Mouse (Mus musculus): Measurements from ENCODE around the gene Matn1.

Gene Matn1

DNA sequence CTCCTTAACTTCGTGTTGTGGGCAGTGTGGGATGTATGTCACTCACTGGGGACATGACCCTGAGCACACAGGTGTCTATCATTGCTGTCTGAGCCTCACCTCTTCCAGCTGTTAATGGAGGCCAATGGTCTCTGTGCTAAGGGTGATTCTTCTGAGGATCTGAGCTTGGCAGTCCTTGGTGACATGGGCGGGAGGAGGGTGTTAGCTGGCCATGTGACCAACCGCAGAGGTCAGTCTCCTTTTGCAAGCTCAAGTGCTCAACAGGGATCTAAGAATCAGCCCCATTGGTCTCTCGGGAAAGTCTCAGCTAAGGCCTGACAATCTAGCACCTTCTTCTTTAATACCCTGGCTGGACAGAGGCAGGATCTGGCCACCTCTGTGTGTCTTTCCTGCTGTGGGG is 26.6 kb upstream of the Matn1 start:
- DNase-seq (ENCODE audit: low spot score) = no peak

DNA sequence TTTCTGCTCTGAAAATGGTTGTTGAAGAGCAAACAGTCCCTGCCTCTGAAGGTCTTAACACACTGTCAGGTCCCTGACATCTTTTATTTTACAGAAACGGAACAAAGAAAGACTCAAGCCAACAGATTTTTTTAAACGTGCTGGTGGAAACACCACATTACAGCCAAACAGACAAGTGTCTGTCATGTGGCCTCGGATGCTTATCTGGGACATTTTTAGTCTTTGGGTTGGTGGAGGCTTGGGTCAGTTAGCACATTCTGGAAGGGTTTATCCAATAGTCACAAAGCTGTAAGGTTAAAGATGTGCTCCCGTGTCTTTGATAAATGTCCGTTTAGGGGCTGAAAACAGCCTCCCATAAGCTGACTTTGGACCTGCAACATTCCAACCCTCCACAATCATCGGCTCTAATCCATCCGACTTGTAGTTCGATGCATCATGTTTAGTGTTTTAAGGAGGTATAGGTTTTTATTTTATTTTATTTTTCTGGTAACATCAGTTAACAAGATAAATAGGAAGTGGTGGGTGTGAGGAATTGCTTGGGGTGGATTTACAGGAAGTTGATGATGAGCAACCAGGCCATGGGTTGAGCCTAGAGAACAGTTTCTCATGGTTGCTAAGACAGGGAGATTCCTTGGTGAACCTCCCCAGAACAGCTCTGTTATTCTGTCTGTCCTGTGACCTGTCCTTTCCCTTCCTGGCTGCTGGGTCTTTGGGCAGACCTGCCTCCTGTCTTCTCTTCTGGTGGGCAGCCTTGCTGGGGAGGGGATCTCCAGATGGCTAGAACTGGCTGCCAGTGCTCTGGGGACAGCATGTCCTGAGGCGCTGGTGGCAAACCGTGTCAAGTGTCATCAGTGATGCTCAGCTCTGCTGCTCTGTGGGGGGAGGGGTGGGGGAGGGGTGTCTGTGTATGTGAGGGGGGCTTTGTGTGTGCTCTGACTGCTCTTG is 25.1 kb upstream of the Matn1 start:
- DNase-seq (ENCODE audit: low spot score) = no peak

DNA sequence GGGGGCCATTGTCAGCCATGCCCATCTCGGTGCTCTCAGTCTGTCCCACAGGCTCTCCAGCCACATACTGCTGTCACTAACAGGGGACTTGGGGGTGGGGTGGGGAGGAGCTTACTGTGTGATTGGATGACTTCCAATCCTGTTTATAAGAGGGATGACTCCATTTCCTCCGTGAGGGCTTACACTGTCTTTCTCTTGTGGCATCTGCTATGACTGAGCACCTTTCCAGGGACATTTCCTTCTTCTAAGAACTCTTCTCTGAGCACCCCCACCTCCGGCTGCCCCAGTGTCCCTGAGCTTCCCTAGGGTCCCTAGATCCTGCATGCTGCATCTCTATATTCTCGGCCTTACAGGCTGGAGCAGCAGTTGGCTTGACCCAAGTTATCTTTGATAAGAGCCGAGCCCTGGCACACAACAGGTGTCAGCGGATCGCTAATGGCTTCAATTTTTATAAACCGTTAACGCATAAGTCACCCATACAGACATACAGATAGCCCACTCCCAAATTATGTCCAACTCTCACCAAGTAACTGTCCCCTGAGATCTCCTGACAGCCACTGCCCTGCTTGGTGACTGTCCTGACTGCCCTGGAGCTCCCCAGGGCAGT is 24.3 kb upstream of the Matn1 start:
- no peak for DNase-seq (ENCODE audit: low spot score)

DNA sequence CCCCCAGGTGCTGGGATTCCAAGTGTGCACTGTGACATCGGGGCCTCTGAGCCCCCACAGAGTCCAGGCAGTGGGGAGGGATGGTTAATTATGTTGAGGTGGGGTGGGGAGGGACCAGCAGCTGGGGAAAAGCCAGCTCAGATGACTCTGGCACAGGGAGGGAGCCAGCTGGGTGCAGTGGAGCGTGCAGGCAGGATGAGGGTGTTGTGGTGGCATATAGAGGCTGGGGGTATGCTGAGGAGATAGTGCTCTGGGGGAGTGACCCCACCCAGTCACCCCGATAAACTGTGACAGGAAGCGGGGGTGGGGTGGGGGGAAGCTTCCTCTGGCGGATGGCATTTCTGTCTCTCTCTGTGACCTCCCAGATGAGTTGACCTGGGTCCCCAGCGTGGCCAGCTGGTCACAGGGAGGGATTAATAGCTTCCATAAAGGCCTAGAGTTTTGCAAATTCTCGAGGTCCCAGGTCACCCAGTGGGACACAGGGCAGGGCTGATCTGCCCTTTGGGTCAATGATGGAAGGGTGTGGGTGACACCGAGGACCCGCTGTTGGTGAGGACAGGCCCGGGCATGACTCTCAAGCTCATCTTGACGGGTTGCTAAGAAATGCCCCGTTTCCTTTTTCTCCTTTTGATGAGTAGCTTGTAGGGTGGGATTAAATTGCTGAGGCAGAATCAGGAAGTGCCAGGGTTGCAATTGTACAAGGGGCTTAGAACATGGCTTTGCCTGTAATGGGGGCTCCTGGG is 23.1 kb upstream of the Matn1 start:
- no peak for DNase-seq (ENCODE audit: low spot score)

DNA sequence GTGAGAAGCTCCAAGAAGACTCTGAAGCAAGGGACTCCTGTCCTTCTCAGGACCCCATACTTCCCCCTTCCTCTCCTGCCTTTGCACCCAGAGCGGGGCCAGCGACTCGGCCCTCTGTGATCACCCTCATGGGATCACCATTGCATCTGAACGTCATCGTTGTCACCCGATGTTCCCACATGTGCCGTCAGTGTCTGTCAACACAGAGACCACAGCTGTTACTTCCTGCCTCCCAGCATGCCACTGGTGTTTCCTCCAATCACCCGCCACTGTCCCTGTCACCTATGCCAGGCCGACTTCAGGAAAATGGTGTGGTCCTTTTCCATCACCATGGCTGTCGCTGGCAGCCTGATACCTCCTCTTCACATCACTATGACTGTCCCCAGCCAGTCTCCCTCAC is 22.2 kb upstream of the Matn1 start:
- no peak for DNase-seq (ENCODE audit: low spot score)

DNA sequence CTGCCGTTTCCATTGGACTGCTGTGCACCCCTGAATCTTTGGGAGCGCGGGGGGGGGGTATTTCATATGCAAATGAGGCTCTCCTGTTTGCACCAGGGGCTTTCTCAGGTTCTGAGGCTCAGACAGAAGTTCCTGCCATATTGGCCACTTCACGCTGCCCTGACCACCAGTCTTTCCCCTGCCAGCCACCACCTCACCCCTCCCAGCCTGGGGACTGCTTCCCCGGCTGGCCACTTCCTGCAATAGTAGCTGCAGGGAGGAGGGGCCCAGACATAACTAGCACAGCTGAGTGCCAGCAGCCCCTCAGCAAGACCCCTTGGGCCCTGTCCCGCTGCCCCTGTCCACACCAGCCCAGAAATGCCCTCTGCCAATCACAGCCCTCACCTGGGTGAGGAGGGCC is 17.9 kb upstream of the Matn1 start:
- no peak for DNase-seq (ENCODE audit: low spot score)

DNA sequence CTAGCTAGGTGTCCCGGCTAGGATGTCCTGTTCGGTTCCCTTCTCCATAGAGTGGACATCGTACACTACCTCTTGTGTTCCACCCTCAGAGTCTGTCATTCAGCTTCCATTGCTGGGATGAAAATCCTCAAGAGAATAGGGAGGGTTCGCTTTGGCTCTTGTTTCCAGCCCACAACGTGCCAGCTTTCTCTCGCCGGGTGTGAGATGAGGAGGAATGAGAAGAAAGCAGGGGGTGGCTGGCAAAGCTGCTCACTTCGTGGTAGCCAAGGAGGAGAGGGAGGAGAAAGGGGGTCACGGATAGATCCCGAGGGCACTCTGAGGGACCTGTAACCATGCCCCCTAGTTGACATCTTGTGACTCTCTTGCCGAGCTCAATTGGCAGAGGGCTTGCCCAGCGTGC is 16.4 kb upstream of the Matn1 start:
- no peak for DNase-seq (ENCODE audit: low spot score)

DNA sequence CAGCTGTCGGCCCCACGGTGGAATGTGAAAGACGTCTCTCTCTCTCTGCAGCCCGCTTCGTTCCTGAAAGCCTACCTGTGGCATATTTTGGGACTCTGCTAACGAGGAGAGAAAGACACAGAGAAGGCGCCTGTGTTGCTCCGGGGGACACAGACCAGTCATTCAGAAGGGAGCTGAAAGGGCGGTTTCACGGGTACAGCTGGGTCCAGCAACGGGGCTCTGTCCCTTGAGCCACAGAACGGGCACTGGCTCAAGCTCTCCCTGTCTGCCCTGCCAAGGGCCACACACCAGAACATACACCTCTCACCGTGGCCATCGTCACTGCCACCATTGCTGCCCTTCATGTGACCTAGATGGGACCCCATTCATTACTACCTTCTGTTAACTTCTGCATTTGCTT is 1.5 kb upstream of the Matn1 start:
- no peak for DNase-seq (ENCODE audit: low spot score)

DNA sequence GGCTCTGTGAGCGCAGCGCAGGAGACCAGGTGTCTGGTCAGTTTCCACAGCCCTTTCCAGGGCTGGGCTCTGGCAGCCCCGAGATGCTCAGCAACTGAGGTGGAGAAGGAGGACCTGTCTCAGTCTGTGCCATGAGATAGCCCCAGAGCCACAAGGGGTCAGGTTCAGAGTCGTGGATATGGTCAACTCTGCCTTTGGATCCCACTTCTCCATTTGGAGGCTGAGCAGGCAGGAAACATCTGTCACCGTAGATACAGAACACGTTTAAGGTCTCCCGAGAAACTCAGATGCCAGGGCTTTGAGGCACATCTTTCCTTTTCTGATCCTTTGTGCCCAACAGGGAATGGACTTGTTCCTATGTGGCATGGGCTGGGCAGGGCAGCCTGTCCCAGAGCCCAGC is 594 bp downstream of the Matn1 start:
- no peak for DNase-seq (ENCODE audit: low spot score)

DNA sequence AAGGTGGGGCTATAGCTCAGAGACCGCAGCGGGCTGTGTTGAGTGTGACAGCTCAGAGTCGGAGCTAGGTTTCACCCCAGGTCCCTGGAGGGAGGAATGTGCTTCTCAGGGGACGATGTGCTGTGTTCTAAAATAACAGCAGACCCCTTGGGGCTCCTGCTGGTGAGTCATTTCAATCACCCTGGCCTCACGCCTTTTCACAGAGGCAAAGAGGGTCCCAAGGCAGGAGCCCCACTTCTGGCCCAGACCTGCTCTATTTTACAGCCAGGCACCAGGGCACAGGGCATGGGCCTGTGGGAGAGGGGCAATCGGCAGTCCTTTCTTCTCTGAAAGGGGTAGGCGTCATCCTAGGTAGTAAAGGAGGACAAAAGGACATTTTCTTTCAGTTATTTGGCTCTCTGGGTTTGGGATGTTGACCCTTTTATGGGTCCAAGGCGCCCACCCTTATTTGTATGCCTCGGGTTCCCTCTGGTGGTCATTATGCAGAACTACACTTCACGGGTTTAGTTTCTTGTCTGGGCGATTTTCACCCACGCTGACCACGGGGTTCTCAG is 3.0 kb downstream of the Matn1 start:
- DNase-seq (ENCODE audit: low spot score) = no peak

DNA sequence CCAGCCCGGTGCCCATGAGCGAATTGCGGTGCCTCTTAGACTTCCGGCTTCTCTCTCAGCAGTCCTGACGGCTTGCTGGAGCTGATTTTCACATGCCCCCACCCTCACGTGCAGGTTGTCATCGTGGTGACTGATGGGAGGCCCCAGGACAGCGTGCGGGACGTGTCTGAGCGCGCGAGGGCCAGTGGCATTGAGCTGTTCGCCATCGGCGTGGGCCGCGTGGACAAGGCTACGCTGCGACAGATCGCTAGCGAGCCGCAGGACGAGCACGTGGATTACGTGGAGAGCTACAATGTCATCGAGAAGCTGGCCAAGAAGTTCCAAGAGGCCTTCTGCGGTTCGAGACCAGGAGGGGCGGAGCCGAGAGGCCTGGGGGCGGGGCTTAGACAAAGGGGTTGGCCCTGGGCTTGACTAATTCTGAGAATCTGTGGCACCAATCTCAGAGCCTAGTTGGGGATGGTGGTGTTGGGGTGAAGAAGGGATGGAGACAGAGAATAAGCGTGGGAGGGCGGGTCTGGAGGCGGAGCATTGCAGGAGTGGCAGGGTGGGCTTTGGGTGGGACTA is 5.7 kb downstream of the Matn1 start:
- no peak for DNase-seq (ENCODE audit: low spot score)

DNA sequence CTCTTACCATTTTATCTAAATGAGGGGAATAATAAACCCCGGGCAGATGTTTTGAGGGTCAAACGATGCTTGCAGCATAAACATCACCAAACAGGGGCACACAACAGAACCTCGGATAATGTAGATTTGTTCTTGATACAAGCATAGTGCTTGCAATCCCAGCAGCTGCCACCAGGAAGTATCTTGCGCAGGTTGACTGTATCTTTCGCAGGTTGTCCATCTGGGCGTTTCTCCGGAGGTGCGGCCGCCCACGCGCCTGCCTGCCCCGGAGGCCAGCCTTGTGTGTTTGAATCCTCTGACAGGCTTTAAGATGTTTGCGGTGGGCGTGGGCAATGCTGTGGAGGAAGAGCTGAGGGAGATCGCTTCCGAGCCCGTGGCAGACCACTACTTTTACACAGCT is 8.3 kb downstream of the Matn1 start:
- DNase-seq (ENCODE audit: low spot score) = no peak

DNA sequence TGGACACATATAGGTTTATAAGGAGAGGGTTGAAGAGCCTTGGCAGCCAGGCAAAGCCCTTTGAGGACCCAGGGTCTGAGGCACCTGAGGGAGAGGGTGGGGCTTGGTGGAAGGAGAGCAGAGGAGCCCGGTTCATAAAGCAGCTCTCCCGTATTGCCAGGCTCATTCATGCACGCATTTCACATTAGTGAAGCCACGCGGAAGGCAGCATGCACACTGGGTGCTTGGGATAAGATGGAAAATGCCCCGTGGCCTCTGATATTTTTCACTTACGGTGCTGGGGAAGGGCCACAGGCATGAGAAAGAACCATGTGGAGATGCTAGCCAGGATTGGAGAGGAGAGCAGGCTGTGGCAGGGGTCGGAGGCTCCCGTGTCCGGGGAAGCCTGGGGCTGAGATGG is 13.0 kb downstream of the Matn1 start:
- DNase-seq (ENCODE audit: low spot score) = no peak

DNA sequence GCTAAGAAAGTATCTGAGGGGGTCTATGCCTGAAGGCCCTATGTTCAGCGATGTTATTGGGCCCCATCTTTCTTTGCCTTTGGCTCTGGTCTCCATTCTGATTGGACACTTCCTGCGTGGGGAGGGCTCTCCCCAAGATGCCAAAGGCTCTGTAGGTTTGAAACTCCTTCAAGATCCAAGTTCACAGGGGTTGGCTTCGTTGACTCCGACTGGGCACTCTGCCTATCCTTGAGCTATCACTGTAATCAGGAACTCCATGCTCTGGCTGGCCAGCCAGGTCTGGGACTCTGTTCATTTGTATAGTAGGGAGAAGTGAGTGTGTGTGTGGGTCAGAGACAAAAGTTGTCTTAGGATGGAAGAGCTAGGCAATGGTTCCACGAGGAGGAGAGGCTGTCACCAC is 14.6 kb downstream of the Matn1 start:
- DNase-seq (ENCODE audit: low spot score) = no peak

DNA sequence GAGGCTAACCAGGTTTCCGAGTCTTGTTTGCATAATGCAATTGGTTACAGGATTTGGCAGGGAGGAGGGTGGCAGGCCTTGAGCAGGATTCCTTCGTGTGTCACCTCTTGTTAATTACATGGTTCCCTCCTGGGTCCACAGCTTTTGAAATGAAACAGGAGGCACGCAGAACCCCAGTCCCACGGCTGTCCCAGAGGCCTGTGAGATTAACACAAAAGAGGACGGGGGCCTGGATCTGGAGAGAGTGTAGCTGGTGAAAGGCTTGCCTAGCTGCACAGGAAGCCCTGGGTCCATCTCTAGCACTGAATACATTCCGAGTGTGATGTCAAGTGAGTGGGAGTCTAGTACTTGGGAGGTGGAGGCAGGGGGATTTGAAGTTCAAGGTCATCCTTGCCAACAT is 15.5 kb downstream of the Matn1 start:
- DNase-seq (ENCODE audit: low spot score) = no peak

DNA sequence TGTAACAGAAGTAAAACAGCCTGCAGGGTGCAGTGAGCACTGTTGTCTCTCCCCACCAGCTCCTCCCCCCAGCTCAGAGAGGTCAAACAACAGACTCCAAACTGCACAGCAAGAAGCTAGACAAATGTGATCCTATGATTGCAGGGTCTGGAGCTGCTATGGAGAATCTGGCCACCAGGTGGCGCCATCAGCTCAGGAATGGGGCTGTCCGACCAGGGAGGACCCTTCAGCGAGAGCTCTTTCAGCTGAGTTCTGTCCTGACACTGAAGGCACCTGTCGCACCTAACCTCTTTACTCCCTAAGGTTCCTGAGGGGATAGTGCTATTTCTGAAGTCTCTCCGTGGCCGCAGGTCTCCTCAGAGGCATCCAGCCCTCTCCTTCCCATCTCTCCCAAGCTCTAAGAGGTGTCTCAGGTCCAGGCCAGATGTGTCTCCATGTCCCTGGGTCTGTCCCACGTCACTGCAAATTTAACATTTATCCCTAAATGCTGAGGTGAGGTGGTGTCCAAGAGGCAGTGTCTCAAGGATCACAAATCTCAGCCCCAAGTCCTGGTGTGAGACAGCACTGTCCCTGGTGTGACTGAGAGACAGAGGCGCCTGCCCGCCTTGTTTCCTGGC is 16.0 kb downstream of the Matn1 start:
- DNase-seq (ENCODE audit: low spot score) = peak; percentile 47

DNA sequence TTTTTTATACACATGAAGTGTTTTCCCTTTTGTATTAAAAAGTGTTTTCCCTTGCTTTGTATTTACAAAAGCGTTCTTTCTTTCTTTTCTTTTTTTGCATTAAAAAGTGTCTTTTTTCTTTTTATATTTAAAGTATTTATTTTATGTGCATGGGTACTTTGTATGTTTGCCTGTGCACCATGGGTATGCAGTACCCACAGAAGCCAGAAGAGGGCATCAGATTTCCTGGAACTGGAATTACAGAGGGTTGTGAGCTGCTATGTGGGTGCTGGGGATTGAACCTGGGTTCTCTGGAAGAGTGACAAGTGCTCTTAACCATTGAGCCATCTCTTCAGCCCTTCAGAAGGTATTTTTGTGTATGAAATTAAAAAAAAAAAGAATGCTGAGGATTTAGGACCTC is 27.1 kb downstream of the Matn1 start:
- no peak for DNase-seq (ENCODE audit: low spot score)

DNA sequence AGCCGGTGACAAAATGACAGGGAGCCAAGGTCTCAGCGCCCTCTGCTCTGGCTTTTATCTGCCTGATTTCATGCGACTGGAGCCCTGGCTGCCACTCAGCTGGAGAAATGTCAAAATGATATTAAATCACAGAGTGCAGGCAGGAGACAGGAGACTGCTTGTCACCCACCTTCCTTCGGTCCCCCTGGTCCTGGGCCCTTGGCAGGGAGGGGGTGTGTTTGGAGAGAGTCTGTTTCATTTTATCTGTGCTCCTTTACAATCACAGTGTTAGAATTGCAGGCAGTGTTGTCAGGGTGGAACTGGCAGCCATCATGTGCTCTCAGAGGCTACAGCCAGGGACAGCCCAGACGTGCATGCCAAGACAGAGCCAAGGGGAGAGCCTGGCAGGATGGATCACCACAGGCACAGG is 28.2 kb downstream of the Matn1 start:
- no peak for DNase-seq (ENCODE audit: low spot score)

DNA sequence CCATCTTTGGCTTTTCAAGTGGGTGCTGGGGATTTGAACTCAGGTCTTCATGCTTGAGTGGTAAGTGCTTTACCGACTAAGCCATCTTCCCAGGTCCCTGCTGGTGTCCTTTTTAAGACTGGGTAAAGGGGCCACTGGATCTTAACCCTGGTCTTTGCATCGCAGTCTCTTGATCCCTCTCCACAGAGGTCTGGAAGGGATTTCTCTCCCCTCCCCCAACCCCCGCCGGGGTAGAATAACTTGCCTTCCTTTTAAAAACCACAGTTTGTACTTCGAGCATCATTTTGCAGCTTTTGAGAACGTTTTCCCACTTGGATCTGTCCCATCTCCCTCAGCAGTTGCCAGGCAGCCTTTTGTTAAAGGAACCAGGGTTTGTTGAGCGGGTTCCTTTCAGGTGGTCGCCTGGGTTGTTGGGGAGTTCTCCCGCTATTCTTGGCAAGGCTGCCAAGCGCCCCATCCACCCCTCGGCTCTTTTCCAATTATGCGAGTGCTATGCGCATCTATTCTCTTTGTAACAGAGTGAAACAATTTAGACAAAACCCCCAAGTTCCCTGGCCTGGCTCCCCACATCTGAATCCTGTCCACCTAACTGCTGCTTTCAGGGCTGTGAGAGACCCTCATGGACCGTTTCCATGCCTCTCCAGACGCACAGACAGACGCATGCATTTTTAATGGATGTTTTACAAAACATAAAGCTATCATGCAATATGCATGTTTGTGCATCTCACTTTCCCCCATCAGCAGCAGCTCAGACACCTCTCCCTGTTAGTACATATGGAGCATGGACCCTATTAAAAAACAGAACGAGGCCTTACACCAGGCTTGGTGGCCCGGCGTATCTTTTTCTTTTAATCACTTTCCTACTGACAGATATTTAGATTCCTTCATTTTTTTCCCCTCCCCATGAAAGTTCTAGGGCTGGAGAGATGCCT is 29.4 kb downstream of the Matn1 start:
- no peak for DNase-seq (ENCODE audit: low spot score)

DNA sequence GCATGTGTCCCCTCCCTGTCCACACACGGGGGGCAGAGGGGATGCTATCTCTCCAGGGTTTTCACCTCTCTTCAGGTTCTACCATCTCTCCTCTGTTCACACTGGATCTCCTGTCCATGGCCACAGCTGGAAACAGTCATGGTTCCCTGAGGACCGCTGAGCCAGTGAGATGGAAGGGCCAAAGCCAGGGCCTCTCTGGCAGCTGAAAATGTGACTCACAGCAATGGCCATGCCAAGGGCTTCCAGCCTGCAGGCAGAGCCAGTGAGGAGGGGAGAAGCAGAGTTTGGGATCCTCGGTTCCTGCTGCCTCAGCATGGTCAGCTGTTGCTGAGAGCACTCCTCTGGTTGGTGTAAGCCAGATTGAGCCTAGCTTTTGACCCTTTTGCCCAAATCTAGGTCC is 34.8 kb downstream of the Matn1 start:
- DNase-seq (ENCODE audit: low spot score) = no peak

Data from ovary, adult 18-20 months (tissue).